ENCODE assay signal across 8 mouse cellular contexts in the genomic region with DNA sequence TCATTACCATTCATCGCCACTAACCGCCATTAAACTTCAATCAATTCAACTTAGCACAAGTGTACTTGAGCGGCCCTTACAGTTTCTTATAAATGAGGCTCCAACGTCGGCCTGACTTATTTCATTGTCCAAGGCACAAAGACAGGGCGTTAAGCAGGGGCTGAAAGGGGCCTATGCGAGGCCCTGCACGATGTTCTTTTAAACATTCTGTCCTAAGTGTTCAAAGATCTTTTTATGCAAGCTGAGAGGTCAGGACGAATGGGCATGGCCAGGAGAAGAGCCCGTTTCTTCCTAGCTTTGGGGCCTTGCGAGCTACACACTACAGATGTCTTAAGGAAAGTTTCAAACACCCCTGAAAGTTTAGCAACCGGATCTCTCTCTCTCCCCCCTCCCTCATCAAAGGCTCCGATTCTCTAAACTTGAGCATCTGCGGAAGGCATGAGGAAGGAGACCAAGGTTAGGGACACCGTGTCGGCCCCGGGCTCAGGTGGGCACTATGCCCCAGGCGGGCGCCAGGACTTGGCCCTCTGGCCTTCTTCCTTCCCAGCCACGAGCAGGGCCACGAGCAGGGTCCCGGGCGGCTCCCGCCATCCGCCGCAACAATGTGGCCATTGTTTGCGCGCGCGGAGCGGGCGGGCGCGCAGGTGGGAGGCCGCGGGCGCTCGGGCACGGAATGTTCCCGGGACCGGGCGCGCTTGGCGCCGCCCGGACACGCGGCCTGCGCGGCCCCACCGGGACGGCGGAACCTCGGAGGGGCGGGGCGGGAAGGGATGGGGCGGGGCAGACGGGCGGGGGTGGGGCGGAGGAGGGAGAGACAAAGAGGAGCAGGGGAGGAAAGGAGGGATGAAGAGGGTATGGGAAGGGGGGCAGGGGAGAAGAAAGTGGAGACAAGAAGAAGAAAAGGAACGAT. TPM values are rescaled to one million over a fixed set of nuclear protein-coding genes. Genes with fewer than 3 reads are reported as not detected.
DNase-seq lines count a peak whose midpoint lies in the region; ATAC-seq lines count a peak whose summit lies in the region.

No protein-coding gene starts in this region.

- H3K27me3 ChIP-seq in forebrain, embryonic 14.5 days (replicated peaks; ENCODE audit: control insufficient read depth, insufficient read depth, low read length): no peaks in the 10 kb centered on the region
- H3K27me3 ChIP-seq in hindbrain, embryonic 12.5 days: peaks cover 4% of the 10 kb centered on the region; the same call in 1 of the 2 replicates
- H3K27me3 ChIP-seq in limb, embryonic 10.5 days (ENCODE audit: low read depth, poor library complexity, severe bottlenecking): no peaks in the 10 kb centered on the region
- peaks cover 4% of the 10 kb centered on the region; the same call in 1 of the 2 replicates for H3K27me3 ChIP-seq in midbrain, embryonic 14.5 days (ENCODE audit: control insufficient read depth, insufficient read depth, low read length)

- H3K4me3 ChIP-seq in forebrain, embryonic 14.5 days (ENCODE audit: low read depth, low read length): peak overlapping the region; percentile 50
- H3K4me3 ChIP-seq in hindbrain, embryonic 12.5 days: peak overlapping the region; percentile 50
- peak overlapping the region; percentile 59 for H3K4me3 ChIP-seq in limb, embryonic 10.5 days
- H3K4me3 ChIP-seq in midbrain, embryonic 14.5 days (replicated peaks; ENCODE audit: low read depth, low read length): peak overlapping the region; percentile 48

- peaks cover 29% of the 10 kb centered on the region for H3K4me1 ChIP-seq in forebrain, embryonic 14.5 days (ENCODE audit: control insufficient read depth, insufficient read depth, low read length)
- peaks cover 52% of the 10 kb centered on the region for H3K4me1 ChIP-seq in hindbrain, embryonic 12.5 days
- peaks cover 69% of the 10 kb centered on the region for H3K4me1 ChIP-seq in limb, embryonic 10.5 days
- peaks cover 34% of the 10 kb centered on the region for H3K4me1 ChIP-seq in midbrain, embryonic 14.5 days (ENCODE audit: control insufficient read depth, insufficient read depth, low read length)

- H3K27ac ChIP-seq in forebrain, embryonic 14.5 days (ENCODE audit: low read depth, low read length): peak overlapping the region; percentile 91
- peak overlapping the region; percentile 93 for H3K27ac ChIP-seq in hindbrain, embryonic 12.5 days
- peak overlapping the region; percentile 96 for H3K27ac ChIP-seq in limb, embryonic 10.5 days
- peak overlapping the region; percentile 86 for H3K27ac ChIP-seq in midbrain, embryonic 14.5 days (replicated peaks; ENCODE audit: low read depth, low read length)

- WGBS in forebrain, embryonic 14.5 days: under 1% methylated on average over 44 of the region's 61 CpGs
- 2% methylated on average over 52 of the region's 61 CpGs for WGBS in hindbrain, embryonic 12.5 days
- WGBS in limb, embryonic 10.5 days: 4% methylated on average over 58 of the region's 61 CpGs
- under 1% methylated on average over 60 of the region's 61 CpGs for whole genome bisulfite sequencing in midbrain, embryonic 14.5 days

- no peaks in the 10 kb centered on the region for H3K9me3 ChIP-seq in forebrain, embryonic 14.5 days (replicated peaks; ENCODE audit: control insufficient read depth, low read length)
- H3K9me3 ChIP-seq in hindbrain, embryonic 12.5 days (replicated peaks): no peaks in the 10 kb centered on the region
- H3K9me3 ChIP-seq in limb, embryonic 10.5 days (replicated peaks): no peaks in the 10 kb centered on the region
- no peaks in the 10 kb centered on the region for H3K9me3 ChIP-seq in midbrain, embryonic 14.5 days (ENCODE audit: control insufficient read depth, low read length)

- peak; percentile 30 to 36 for DNase-seq in adrenal gland, adult 18-20 months (ENCODE audit: low spot score in 2 of 2)
- no peak for DNase-seq in adrenal gland, adult 8-10 months
- peak; percentile 66 for DNase-seq in R1 (ENCODE audit: low read depth, low spot score)
- DNase-seq in forebrain, embryonic 14.5 days (ENCODE audit: low spot score): peak; percentile 76
- DNase-seq in limb, embryonic 10.5 days (ENCODE audit: low spot score): peak; percentile 78
- DNase-seq in midbrain, embryonic 14.5 days: peak; percentile 69

- peak overlapping the region; percentile 67 for H3K9ac ChIP-seq in forebrain, embryonic 14.5 days (ENCODE audit: low read length)
- peak overlapping the region; percentile 71 for H3K9ac ChIP-seq in hindbrain, embryonic 12.5 days
- H3K9ac ChIP-seq in midbrain, embryonic 14.5 days (replicated peaks; ENCODE audit: low read length): peak overlapping the region; percentile 69

- H3K4me2 ChIP-seq in forebrain, embryonic 14.5 days (ENCODE audit: low read length): peak overlapping the region; percentile 93
- peak overlapping the region; percentile 77 for H3K4me2 ChIP-seq in hindbrain, embryonic 12.5 days (replicated peaks)
- H3K4me2 ChIP-seq in midbrain, embryonic 14.5 days (ENCODE audit: low read length): peak overlapping the region; percentile 96

- H3K36me3 ChIP-seq in forebrain, embryonic 14.5 days (ENCODE audit: control insufficient read depth, insufficient read depth, low read length): no peaks in the 10 kb centered on the region
- H3K36me3 ChIP-seq in hindbrain, embryonic 12.5 days: no peaks in the 10 kb centered on the region
- 0 out of 2 replicates have a peak, but pooled peaks cover 6% of the 10 kb centered on the region for H3K36me3 ChIP-seq in limb, embryonic 10.5 days
- H3K36me3 ChIP-seq in midbrain, embryonic 14.5 days (ENCODE audit: control insufficient read depth, insufficient read depth, low read length): no peaks in the 10 kb centered on the region

- peak; percentile 54 for ATAC-seq in forebrain, embryonic 14.5 days
- peak; percentile 52 for ATAC-seq in hindbrain, embryonic 12.5 days (ENCODE audit: low FRiP score)
- peak; percentile 55; the same call in 1 of the 2 replicates for ATAC-seq in midbrain, embryonic 14.5 days (ENCODE audit: low FRiP score, low TSS enrichment)
- ATAC-seq in megakaryocyte-erythroid progenitor cell, adult 5-6 weeks (replicated peaks; ENCODE audit: low FRiP score, low TSS enrichment, poor library complexity, severe bottlenecking): no peak

RNA-seq across cellular contexts. Expression of a gene that starts 5.7 kb away (rescaled TPM):
- total RNA-seq in adrenal gland, adult 18-20 months (2021): 1 to 10 TPM in 1 of 2 experiments, under 1 TPM in 1; 0.53 to 1.1 TPM
- 1 to 10 TPM in 3 of 4 experiments, under 1 TPM in 1; 0.91 to 1.9 (median 1.3) TPM for total RNA-seq in adrenal gland, adult 8-10 months (2022)
- polyA plus RNA-seq in forebrain, embryonic 14.5 days (2014; fragmentation: Nextera tagmentation; extraction: Ambion mirVana): 3.3 and 4.1 TPM in 2 replicates
- 8.1 and 8.3 TPM in 2 replicates for polyA plus RNA-seq in hindbrain, embryonic 12.5 days (2016; fragmentation: Nextera tagmentation; extraction: Ambion mirVana)
- 16.6 and 17.5 TPM in 2 replicates for polyA plus RNA-seq in limb, embryonic 10.5 days (2016; fragmentation: Nextera tagmentation; extraction: Ambion mirVana)
- 1.6 and 2.8 TPM in 2 replicates for polyA plus RNA-seq in midbrain, embryonic 14.5 days (2014; fragmentation: Nextera tagmentation; extraction: Ambion mirVana)
- not detected in 2 replicates for total RNA-seq in megakaryocyte-erythroid progenitor cell, adult 5-6 weeks (2014; fragmentation: Nextera tagmentation)
- total RNA-seq in megakaryocyte-erythroid progenitor cell, adult 5-6 weeks (2017): not detected in 2 replicates
